Mouse (Mus musculus): ENCODE measurements around the gene Triobp. TPM values are rescaled to one million over a fixed set of nuclear protein-coding genes. Genes with fewer than 3 reads are reported as not detected.
"Not testable (repeated sequence)": the region's sequence is repeated elsewhere in the genome, so short reads cannot be mapped to it uniquely, and the experiment has no call there.

The Triobp gene
- polyA plus RNA-seq, 1 experiment from 2014 or later: 48.1 TPM

DNA sequence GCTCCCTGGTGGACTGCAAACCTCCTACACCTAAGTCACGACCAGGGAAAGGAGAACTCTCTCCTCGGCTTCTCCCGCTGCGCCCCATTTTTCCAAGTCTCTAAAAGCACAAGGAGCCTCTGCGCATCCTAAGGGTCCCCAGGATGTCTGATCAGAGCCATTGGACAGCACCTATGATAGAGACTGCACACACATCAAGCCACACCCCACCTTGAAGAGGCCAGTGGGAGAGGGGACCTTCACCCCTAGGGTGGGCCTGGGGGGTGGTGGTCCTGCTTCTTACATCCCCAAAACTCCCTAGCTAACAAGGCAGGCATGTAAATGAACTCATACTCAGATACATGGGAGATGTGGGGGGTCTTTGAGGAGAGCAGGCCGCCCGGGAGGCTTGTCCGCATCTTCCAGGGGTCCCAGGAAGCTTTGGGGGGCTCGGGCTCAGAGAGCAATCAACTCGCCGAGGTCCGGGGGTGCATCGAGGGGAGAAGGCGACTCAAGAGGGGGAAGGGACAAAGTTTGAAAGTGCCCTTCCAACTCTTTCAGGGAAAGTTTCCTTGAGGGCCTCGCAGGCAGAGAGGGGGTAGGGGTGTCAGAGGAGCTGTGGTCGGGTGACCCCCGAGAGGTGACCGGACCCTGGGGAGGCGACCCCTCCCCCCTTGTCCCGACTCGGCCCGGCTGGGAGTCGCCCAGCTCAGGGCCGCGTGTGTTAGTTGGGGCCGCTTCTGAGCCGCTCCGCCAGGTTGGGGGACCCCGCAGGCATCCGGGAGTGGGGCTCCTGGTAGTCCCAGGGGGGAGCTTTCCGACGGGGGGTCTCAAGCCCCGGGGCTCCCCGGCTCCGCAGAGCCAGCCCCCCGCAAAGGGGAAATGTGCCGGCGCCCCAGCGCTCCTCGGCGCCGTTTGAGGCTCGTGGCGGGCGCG, 80.0 kb downstream of the Triobp start:
- ATAC-seq (ENCODE audit: insufficient number of reproducible peaks, insufficient read depth, low FRiP score, low TSS enrichment): no peak
- Histone ChIP-seq H3K27me3 (no peaks in the 10 kb centered on the region), H3K36me3 (no peaks in the 10 kb centered on the region), H3K4me1 (peaks cover 37% of the 10 kb centered on the region), H3K4me3 (peak overlapping the region; percentile 74), H3K9ac (peak overlapping the region; percentile 100), H3K4me2 (replicated peaks) (peak overlapping the region; percentile 98), H3K27ac (peak overlapping the region; percentile 99), H3K9me3 (no peaks in the 10 kb centered on the region)
- 5% methylated on average over 46 of the region's 46 CpGs for WGBS

DNA sequence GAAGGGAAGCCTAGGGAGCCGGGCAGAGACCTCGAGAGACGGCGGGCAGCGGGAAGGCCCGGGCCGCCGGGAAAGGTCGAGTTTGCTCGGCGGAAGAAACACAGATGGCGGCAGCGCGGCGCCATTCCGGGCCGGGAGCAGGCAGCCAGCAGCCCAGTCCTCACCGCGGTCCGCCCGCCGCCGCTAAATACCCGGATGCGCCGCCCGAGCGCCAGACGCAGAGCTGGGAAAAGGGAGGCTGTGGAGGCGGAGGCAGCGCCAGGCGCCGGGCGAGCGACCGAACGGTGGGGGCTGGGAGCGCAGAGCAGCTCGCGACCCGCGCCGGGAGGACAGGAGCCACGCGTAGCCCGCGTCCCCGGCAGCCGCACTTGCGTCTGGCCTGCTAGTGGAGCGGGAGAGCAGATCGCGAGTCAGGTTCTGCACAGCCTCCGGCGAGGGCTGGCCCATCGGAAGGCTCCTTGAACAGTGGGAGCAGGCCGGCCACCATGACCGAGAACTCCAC, 80.8 kb downstream of the Triobp start, which contains the start of gene H1f0:
TSS of gene H1f0 (plus strand) at position 214 of the 502 bp plus-strand sequence.
- Histone ChIP-seq H3K4me3 (peak within 1 kb of the TSS; percentile 74), H3K9ac (peak within 1 kb of the TSS; percentile 100), H3K4me2 (replicated peaks) (peak within 1 kb of the TSS; percentile 98), H3K27me3 (no peaks in the 10 kb centered on the region), H3K27ac (peak within 1 kb of the TSS; percentile 99), H3K36me3 (no peaks in the 10 kb centered on the region), H3K4me1 (peaks cover 37% of the 10 kb centered on the region), H3K9me3 (no peaks in the 10 kb centered on the region)
- WGBS: under 1% methylated on average over 58 of the region's 58 CpGs
- ATAC-seq (ENCODE audit: insufficient number of reproducible peaks, insufficient read depth, low FRiP score, low TSS enrichment): peak; percentile 59; the same call in 1 of the 2 replicates

DNA sequence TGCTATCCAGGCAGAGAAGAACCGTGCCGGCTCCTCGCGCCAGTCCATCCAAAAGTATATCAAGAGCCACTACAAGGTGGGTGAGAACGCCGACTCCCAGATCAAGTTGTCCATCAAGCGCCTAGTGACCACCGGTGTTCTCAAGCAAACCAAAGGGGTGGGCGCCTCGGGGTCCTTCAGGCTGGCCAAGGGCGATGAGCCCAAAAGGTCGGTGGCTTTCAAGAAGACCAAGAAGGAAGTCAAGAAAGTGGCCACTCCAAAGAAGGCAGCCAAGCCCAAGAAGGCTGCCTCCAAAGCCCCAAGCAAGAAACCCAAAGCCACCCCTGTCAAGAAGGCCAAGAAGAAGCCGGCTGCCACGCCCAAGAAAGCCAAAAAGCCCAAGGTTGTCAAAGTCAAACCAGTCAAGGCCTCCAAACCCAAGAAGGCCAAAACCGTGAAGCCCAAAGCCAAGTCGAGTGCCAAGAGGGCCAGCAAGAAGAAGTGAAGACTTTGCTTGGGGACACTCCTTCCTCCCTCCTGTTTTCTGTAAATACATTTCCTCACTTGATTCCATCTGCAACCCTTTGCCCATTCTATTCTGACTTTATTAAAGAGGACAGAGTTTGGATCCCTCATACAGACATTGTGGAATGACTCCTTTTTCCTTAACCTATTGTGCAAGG, 81.4 kb downstream of the Triobp start:
- Histone ChIP-seq H3K36me3 (no peaks in the 10 kb centered on the region), H3K4me2 (replicated peaks) (peak overlapping the region; percentile 98), H3K4me3 (peak overlapping the region; percentile 74), H3K9ac (peak overlapping the region; percentile 100), H3K4me1 (peaks cover 37% of the 10 kb centered on the region), H3K27ac (peak overlapping the region; percentile 99), H3K9me3 (no peaks in the 10 kb centered on the region), H3K27me3 (no peaks in the 10 kb centered on the region)
- no peak for ATAC-seq (ENCODE audit: insufficient number of reproducible peaks, insufficient read depth, low FRiP score, low TSS enrichment)
- 39% methylated on average over 16 of the region's 16 CpGs for WGBS

DNA sequence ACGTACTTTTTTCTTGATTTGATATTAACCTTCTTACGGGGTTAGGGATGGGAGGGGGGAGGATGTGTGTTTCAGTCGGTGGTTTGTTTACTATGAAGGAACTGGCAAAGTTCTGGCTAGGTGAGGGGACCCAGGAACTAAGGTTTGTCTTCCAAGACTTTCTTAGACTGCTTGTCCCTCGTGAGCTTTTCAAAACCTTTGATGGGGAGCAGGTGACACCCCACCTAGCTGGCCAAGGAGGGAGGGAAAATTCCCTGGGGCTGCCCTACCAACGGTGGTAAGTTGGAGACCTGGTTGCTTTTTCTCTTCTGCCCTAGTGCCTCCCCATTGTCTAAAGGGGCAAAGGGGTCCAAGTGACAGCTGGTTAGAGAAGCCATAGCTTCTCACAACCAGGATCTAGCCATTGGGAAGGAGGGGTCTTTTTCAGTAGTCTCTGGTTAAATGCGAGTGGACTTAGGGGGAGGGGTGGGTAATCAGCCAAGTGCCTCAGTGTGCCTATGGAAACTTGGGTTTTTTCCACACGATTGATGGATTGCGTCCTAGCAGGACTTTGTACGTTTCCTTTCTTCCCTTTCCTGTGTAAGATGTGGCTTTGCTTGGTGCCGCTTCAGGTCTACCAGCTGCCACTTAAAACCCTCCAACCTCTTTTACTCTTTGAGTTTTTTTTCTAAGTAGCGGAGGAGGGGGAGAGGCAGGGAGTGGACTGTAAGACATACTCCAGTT, 82.2 kb downstream of the Triobp start:
- H3K9me3 ChIP-seq: no peaks in the 10 kb centered on the region
- peak overlapping the region; percentile 98 for H3K4me2 ChIP-seq (replicated peaks)
- no peak for ATAC-seq (ENCODE audit: insufficient number of reproducible peaks, insufficient read depth, low FRiP score, low TSS enrichment)
- peak overlapping the region; percentile 74 for H3K4me3 ChIP-seq
- no peaks in the 10 kb centered on the region for H3K27me3 ChIP-seq
- peak overlapping the region; percentile 100 for H3K9ac ChIP-seq
- H3K36me3 ChIP-seq: 0 out of 2 replicates have a peak, but pooled peaks cover 4% of the 10 kb centered on the region
- H3K4me1 ChIP-seq: peaks cover 37% of the 10 kb centered on the region
- peak overlapping the region; percentile 78 for H3K27ac ChIP-seq
- 13% methylated on average over 11 of the region's 11 CpGs for WGBS

DNA sequence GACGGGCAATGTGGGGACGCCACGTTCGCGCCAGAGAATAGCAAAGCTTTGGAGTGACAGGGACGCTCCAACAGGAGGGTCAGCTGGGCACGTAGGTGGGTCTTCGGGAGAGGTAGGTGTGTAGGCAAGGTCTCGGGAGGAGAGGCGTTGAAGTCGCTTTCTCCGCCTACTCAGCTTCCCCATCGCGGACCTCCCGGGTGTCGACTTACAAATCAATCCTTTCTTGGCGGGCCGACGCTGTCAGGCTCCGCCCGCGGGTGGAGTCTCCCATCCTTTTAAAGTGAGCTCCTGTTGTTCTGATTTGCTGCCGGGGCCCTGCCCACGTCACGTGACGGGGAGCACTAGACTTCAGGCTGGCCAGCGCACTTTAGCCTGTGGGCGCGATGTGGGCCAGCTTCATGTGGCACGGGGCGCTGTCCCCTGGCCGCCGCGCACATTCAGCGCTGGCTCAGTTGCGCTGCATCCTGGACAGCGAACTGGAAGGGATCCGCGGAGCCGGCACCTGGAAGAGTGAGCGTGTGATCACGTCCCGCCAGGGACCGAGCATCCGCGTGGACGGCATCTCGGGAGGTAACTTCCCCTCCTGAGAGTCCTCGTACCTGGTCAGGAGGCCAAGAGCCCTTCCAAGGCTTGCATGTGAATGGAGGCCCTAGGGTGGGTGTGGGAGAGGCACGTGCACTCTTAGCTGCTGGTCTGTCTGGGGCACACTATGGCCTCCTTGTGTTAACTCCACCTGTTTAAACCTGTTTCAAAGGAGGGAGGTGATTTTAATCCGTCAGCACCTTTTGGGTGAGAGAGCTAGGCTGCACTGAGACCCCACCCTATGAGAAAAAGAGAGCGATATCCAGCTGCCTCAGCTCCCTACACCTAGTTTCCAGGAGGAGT, 83.3 kb downstream of the Triobp start:
- WGBS: under 1% methylated on average over 52 of the region's 52 CpGs

DNA sequence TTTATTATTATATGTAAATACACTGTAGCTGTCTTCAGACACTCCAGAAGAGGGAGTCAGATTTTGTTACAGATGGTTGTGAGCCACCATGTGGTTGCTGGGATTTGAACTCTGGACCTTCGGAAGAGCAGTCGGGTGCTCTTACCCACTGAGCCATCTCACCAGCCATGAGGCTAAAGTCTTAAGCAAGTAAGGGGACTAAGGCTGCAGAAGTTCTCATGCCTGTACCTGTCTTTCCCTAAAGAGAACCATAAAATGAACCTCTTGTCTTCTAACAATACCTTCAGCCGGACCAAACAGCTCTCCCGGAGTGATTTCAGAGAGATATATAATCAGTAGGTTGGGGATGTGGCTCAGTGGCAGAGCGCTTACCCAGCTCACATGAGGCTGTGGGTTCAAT, 84.4 kb downstream of the Triobp start:
- Histone ChIP-seq H3K4me1 (peaks cover 25% of the 10 kb centered on the region), H3K4me2 (replicated peaks) (peak overlapping the region; percentile 98; the same call in 1 of the 2 replicates)
- not testable (repeated sequence) for H3K4me3 ChIP-seq

More for the DNA sequence above, 83.3 kb downstream of the Triobp start:
- Histone ChIP-seq H3K36me3 (peaks cover 12% of the 10 kb centered on the region), H3K9me3 (no peaks in the 10 kb centered on the region), H3K9ac (peak overlapping the region; percentile 100), H3K4me1 (peaks cover 32% of the 10 kb centered on the region), H3K27ac (peak overlapping the region; percentile 79), H3K4me2 (replicated peaks) (peak overlapping the region; percentile 98), H3K4me3 (peak overlapping the region; percentile 74), H3K27me3 (no peaks in the 10 kb centered on the region)
- ATAC-seq (ENCODE audit: insufficient number of reproducible peaks, insufficient read depth, low FRiP score, low TSS enrichment): peak; percentile 72

DNA sequence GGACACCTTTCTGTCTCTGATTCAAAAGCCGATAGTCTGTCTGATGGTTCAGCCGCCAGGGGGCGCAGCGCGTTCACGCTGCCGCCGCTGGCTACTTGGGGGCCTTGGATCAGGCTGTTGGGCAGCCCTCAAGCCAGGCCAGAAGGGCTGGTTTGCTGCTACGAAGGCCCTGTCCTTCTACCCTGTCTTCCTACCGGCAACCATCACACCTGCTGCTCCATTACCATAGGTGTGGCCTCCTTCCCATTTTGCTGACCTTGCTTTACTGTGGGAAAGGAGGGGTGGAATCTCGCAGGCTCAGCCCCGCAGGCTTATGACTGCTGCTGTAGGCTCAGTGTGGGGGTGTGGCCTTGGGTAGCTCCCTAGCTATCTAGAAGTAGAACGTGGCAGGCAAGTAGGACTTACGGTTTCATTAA, 90.4 kb downstream of the Triobp start:
- Histone ChIP-seq H3K36me3 (peaks cover 27% of the 10 kb centered on the region), H3K9me3 (no peaks in the 10 kb centered on the region), H3K27me3 (peaks cover 31% of the 10 kb centered on the region), H3K4me1 (peaks cover 23% of the 10 kb centered on the region), H3K27ac (no peak overlapping the region), H3K4me2 (replicated peaks) (peak overlapping the region; percentile 23; the same call in 1 of the 2 replicates), H3K9ac (no peak overlapping the region), H3K4me3 (no peak overlapping the region)
- ATAC-seq (ENCODE audit: insufficient number of reproducible peaks, insufficient read depth, low FRiP score, low TSS enrichment): no peak
- 14% methylated on average over 14 of the region's 14 CpGs for WGBS

More for the DNA sequence above, 84.4 kb downstream of the Triobp start:
- WGBS: 94% methylated on average over 5 of the region's 5 CpGs
- not testable (repeated sequence) for H3K27ac ChIP-seq; H3K27me3 ChIP-seq; H3K9me3 ChIP-seq; H3K9ac ChIP-seq; ATAC-seq (ENCODE audit: insufficient number of reproducible peaks, insufficient read depth, low FRiP score, low TSS enrichment)
- peaks cover 23% of the 10 kb centered on the region for H3K36me3 ChIP-seq

DNA sequence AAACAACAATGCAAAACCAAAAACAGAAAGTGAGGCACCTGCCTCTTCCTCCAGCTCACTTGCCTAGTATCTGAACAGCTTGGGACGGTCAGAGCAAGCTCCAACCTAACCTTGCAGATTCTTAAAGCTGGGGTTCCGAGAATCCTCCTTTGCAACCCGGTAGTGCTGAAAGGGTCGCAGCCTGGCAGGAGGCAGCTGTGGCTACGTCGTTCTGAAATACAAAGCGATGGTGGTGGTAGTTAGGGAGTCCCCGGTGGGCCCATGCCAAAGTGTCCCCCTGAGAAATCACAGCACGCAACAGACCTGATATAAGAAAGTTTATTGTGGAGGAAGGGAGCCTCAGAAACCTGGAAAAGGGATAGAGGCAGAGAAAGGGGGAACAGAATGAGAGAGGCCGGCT, 90.8 kb downstream of the Triobp start:
- 66% methylated on average over 10 of the region's 10 CpGs for WGBS
- Histone ChIP-seq H3K4me2 (replicated peaks) (no peak overlapping the region), H3K4me3 (no peak overlapping the region), H3K4me1 (peaks cover 26% of the 10 kb centered on the region), H3K9me3 (no peaks in the 10 kb centered on the region), H3K27me3 (peaks cover 35% of the 10 kb centered on the region), H3K36me3 (peaks cover 27% of the 10 kb centered on the region), H3K9ac (no peak overlapping the region), H3K27ac (no peak overlapping the region)
- no peak for ATAC-seq (ENCODE audit: insufficient number of reproducible peaks, insufficient read depth, low FRiP score, low TSS enrichment)

DNA sequence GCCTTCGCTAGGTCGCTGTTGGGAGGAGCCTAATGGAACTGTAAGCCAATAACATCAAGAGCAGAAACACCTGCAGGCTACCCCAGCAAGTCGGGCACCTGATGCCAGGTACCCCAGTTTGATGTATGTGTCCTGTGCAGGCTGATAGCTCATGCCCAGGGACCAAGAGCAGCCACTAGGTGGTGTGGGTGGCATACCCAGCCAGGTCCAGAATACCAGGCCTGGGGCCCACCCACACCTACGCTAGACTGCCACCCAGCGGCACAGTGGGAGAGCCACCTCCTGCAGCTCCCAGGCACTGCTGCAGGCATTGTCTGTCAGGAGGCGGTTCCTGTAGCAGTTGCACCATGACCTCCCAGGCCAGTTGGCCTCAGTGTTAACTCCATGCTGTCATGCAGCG, 91.3 kb downstream of the Triobp start:
- H3K27me3 ChIP-seq: peaks cover 41% of the 10 kb centered on the region
- H3K9ac ChIP-seq: no peak overlapping the region
- ATAC-seq (ENCODE audit: insufficient number of reproducible peaks, insufficient read depth, low FRiP score, low TSS enrichment): no peak
- peaks cover 27% of the 10 kb centered on the region for H3K36me3 ChIP-seq
- H3K4me1 ChIP-seq: peaks cover 26% of the 10 kb centered on the region
- no peaks in the 10 kb centered on the region for H3K9me3 ChIP-seq
- no peak overlapping the region for H3K27ac ChIP-seq
- 21% methylated on average over 7 of the region's 7 CpGs for WGBS
- H3K4me3 ChIP-seq: no peak overlapping the region
- H3K4me2 ChIP-seq (replicated peaks): no peak overlapping the region

DNA sequence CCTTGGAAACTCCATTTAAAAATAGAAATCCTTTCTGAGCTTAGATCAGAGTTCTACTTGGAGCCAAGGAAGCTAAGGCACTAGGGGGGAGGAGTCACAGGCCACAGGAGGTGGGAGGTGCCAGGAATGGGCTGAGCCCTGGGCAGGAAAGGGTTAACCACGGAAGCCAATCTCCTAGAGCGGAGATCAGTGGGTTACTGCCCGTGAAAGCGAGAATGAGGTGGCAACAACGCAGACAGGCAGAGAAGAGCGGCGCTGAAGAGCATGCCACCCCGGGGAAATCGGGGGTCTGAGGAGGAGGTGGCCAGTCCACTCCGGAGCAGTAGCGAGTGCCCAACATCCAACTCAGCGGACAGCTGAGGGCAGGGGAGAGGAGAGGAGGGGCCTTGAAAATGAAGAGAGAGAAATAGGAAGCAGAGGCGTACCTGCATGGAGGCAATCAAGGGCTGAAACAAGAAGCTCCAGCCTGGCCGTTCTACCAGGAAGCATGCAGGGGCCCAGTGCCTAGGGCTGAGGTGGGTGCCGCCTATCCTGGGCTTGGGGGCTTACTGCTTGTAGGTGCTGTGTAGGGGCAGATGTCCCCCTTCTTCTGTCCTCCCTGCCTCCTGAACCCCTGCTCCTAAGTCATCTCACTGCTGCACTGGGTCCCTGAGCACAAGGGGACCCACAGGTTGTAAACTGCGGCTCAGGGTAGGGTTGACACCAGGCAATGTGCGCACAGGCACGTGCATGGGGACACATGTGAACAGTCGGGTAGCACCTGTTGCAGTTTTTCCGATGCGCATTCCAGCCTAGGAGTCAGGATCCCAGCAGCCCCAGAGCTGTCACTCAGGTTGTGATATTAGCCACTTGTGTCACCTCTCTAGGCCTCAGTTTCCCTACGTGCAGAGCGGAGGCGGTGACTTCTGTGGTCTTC, 93.2 kb downstream of the Triobp start:
- Histone ChIP-seq H3K9me3 (no peaks in the 10 kb centered on the region), H3K27ac (no peak overlapping the region), H3K9ac (peak overlapping the region; percentile 31; the same call in 1 of the 2 replicates), H3K4me3 (peak overlapping the region; percentile 20), H3K4me1 (peaks cover 26% of the 10 kb centered on the region), H3K4me2 (replicated peaks) (peak overlapping the region; percentile 50), H3K36me3 (peaks cover 15% of the 10 kb centered on the region), H3K27me3 (peaks cover 51% of the 10 kb centered on the region)
- 22% methylated on average over 24 of the region's 24 CpGs for WGBS
- no peak for ATAC-seq (ENCODE audit: insufficient number of reproducible peaks, insufficient read depth, low FRiP score, low TSS enrichment)
